ENCODE assay signal across 8 mouse cellular contexts in the genomic region with DNA sequence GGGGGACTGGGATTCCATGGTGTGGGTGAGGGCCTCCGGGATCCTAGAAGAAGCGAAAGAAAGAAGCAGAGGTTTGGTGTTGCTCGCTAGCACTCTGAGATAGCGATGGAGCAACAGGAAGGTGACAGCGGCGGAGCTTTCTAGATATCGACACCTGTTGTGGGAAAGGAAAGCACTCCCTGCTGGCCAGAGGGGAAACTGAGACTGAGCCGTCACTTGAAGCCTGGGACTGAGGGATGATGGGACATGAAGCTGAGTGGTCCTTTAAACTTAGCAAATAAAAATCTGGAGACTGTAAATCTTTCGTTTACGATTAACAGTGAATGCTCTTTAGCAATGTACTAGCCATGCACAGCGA.
DNase-seq lines count a peak whose midpoint lies in the region; ATAC-seq and TF ChIP-seq lines count a peak whose summit lies in the region.

No protein-coding gene starts in this region.

- no peak for ATAC-seq in heart, embryonic 13.5 days (ENCODE audit: extremely low read depth, insufficient number of reproducible peaks, low FRiP score, low TSS enrichment)
- peak; percentile 1; the same call in 1 of the 2 replicates for ATAC-seq in forebrain, postnatal 0 days
- peak; percentile 10; the same call in 1 of the 2 replicates for ATAC-seq in neural tube, embryonic 13.5 days (ENCODE audit: low read depth)

- peaks cover 13% of the 10 kb centered on the region for H3K4me1 ChIP-seq in heart, embryonic 13.5 days
- H3K4me1 ChIP-seq in forebrain, postnatal 0 days (ENCODE audit: insufficient read depth): peaks cover 3% of the 10 kb centered on the region; the same call in 1 of the 2 replicates
- peaks cover 17% of the 10 kb centered on the region for H3K4me1 ChIP-seq in neural tube, embryonic 13.5 days (replicated peaks)

- DNase-seq in heart, adult 8-10 months (ENCODE audit: low spot score): no peak
- DNase-seq in lung, postnatal 25 days (ENCODE audit: low spot score): peak; percentile 1
- no peak for DNase-seq in lung, adult 18-20 months
- no peak for DNase-seq in forebrain, postnatal 0 days
- no peak for DNase-seq in embryo, embryonic 10.5 days (ENCODE audit: low spot score)
- DNase-seq in cerebellum, adult 18-20 months: no peak

- H3K4me2 ChIP-seq in heart, embryonic 13.5 days: peak overlapping the region; percentile 65
- H3K4me2 ChIP-seq in forebrain, postnatal 0 days (ENCODE audit: low read depth): no peak overlapping the region
- peak overlapping the region; percentile 28 for H3K4me2 ChIP-seq in neural tube, embryonic 13.5 days

- 0 out of 2 replicates have a peak overlapping the region, but pooled peaks have one; percentile 73 for H3K27ac ChIP-seq in heart, embryonic 13.5 days (replicated peaks)
- H3K27ac ChIP-seq in forebrain, postnatal 0 days (ENCODE audit: low read depth, low read length): no peak overlapping the region
- peak overlapping the region; percentile 63; the same call in 1 of the 2 replicates for H3K27ac ChIP-seq in neural tube, embryonic 13.5 days (replicated peaks)

- TF ChIP-seq CTCF in forebrain, postnatal 0 days (IDR thresholded peaks at IDR 0.05; ENCODE audit: low read depth): no peak

- no peaks in the 10 kb centered on the region for H3K36me3 ChIP-seq in heart, embryonic 13.5 days
- H3K36me3 ChIP-seq in forebrain, postnatal 0 days (ENCODE audit: insufficient read depth): no peaks in the 10 kb centered on the region
- no peaks in the 10 kb centered on the region for H3K36me3 ChIP-seq in neural tube, embryonic 13.5 days

- 29% methylated on average over 11 of the region's 11 CpGs for WGBS in heart, embryonic 13.5 days
- WGBS in forebrain, postnatal 0 days: 54% methylated on average over 11 of the region's 11 CpGs
- WGBS in neural tube, embryonic 13.5 days: 50% methylated on average over 11 of the region's 11 CpGs

- H3K9me3 ChIP-seq in heart, embryonic 13.5 days: no peaks in the 10 kb centered on the region
- H3K9me3 ChIP-seq in forebrain, postnatal 0 days (ENCODE audit: low read length): no peaks in the 10 kb centered on the region
- no peaks in the 10 kb centered on the region for H3K9me3 ChIP-seq in neural tube, embryonic 13.5 days

- peak overlapping the region; percentile 71 for H3K9ac ChIP-seq in heart, embryonic 13.5 days
- no peak overlapping the region for H3K9ac ChIP-seq in forebrain, postnatal 0 days
- no peak overlapping the region for H3K9ac ChIP-seq in neural tube, embryonic 13.5 days

- H3K4me3 ChIP-seq in heart, embryonic 13.5 days: peak overlapping the region; percentile 38
- H3K4me3 ChIP-seq in forebrain, postnatal 0 days (ENCODE audit: low read depth, low read length): no peak overlapping the region
- no peak overlapping the region for H3K4me3 ChIP-seq in neural tube, embryonic 13.5 days

- H3K27me3 ChIP-seq in heart, embryonic 13.5 days (replicated peaks): no peaks in the 10 kb centered on the region
- no peaks in the 10 kb centered on the region for H3K27me3 ChIP-seq in forebrain, postnatal 0 days (ENCODE audit: insufficient read depth, low read length)
- no peaks in the 10 kb centered on the region for H3K27me3 ChIP-seq in neural tube, embryonic 13.5 days
